Mouse (Mus musculus) embryonic fibroblast, embryonic 13.5 days (primary cell): ENCODE measurements around the gene Samd5.

Source experiments
- CTCF ChIP-seq: IDR thresholded peaks from 2 replicates; pipeline ENCODE4 v1.5.1; 2011; ENCODE audit warnings: mild to moderate bottlenecking, control low read depth, low read length, moderate library complexity, borderline replicate concordance; ENCODE audit not compliant: insufficient read depth
- POLR2A ChIP-seq: IDR thresholded peaks from 2 replicates; pipeline ENCODE4 v1.6.1; 2011; ENCODE audit warnings: low read depth, mild to moderate bottlenecking, control low read depth, low read length, moderate library complexity

DNA sequence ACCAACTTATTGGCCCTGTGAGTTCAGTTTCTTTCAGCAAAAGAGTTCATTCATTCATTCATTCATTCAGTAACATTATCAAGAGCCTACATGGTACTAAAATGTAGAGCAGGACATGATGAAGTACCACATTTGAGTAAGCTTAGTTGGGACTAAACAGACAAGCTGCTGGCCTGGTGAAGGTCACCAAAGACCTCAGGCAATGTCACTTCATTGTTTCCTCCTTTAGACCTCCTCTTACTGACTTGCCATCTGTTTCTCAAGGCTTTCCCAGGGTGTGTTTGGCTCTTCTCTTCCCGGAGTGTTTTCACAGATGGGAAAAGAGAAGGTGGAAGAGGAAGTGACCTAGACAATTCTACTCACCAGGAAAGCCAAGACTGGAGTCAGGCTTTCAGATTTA, 54.0 kb downstream of the Samd5 start:
- TF ChIP-seq POLR2A (no peak), CTCF (no peak)
